Mouse (Mus musculus) stomach, postnatal 0 days (tissue): ENCODE measurements at regions not wholly inside any gene's neighbourhood (a gene's known extent, or its start where the extent isn't known, plus 50 kb on each side); places are given as distances from the start of the nearest gene placed in this dataset.

Experiments
- ATAC-seq: fragments of 200-750 bp; cut with Nextera tagmentation; 2 replicates; pipeline ENCODE4 v1.8.0; 2017; ENCODE audit not compliant: low FRiP score, low TSS enrichment
- DNase-seq: peaks from one replicate; pipeline ENCODE4 v3.0.0-alpha.2; 2016; ENCODE audit warnings: low spot score
- H3K27ac ChIP-seq: fragments of 300-500 bp; sonication (generic); replicated peaks from 2 replicates; pipeline ENCODE4 v1.5.1; 2014; ENCODE audit warnings: mild to moderate bottlenecking, control low read depth
- H3K27me3 ChIP-seq: fragments of 300-500 bp; sonication (generic); 2 replicates; pipeline ENCODE4 v1.6.1; 2014; ENCODE audit warnings: low read length; ENCODE audit not compliant: control insufficient read depth, insufficient read depth
- H3K36me3 ChIP-seq: fragments of 300-500 bp; sonication (generic); 2 replicates; pipeline ENCODE4 v1.6.1; 2014; ENCODE audit warnings: low read length, mixed read lengths; ENCODE audit not compliant: control insufficient read depth, insufficient read depth
- H3K4me1 ChIP-seq: fragments of 300-500 bp; sonication (generic); replicated peaks from 2 replicates; pipeline ENCODE4 v1.6.1; 2014; ENCODE audit warnings: antibody characterized with exemption; ENCODE audit not compliant: control insufficient read depth, insufficient read depth
- H3K4me2 ChIP-seq: fragments of 300-500 bp; sonication (generic); replicated peaks from 2 replicates; pipeline ENCODE4 v1.6.1; 2014; ENCODE audit warnings: low read depth, mild to moderate bottlenecking, control low read depth, moderate library complexity
- H3K4me3 ChIP-seq: fragments of 300-500 bp; sonication (generic); 2 replicates; pipeline ENCODE4 v1.5.1; 2014; ENCODE audit warnings: low read depth, low read length, control low read depth
- H3K9ac ChIP-seq: fragments of 300-500 bp; sonication (generic); 2 replicates; pipeline ENCODE4 v1.6.1; 2014; ENCODE audit warnings: mild to moderate bottlenecking, low read length, control low read depth, mixed read lengths
- H3K9me3 ChIP-seq: fragments of 300-500 bp; sonication (generic); 2 replicates; pipeline ENCODE4 v1.6.1; 2016; ENCODE audit warnings: low read length; ENCODE audit not compliant: control insufficient read depth
- CTCF ChIP-seq: IDR thresholded peaks from 2 replicates; pipeline ENCODE4 v1.5.1; 2016; ENCODE audit warnings: antibody characterized with exemption, low read depth, mild to moderate bottlenecking, moderate library complexity
- EP300 ChIP-seq: optimal IDR thresholded peaks from 2 replicates; pipeline ENCODE3; 2016; ENCODE audit warnings: antibody characterized with exemption
- WGBS: fragments of 180-500 bp; shearing (Covaris S2); extraction: QIAGEN DNeasy Blood & Tissue Kit; methylation state at CpG from one replicate; pipeline ENCODE4 v1.1.7; 2014; 5-methylcytosine and 5-hydroxymethylcytosine counted together

DNA sequence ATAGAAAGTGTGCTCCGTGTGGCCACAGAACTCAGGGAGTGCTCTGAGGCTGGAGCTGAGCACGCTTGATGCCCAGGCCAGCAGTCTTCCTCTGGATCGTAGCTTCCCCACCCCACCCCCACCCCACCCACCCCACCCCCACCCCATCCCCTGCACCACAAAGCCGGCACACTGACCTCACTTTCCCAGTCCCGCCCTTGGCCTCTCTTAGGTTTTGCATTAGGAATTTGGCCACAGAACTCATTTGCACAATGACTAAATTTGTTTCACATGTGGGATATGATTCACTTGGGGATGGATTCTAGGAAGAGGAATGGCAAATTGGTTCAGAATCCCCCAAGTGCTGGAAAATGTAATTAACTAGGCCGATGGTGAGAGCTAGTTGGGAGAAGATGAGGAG, 94.3 kb downstream of the Tmx1 start:
- no peak overlapping the region for H3K9ac ChIP-seq
- 52% methylated on average over 6 of the region's 6 CpGs for WGBS
- no peak overlapping the region for H3K4me3 ChIP-seq
- no peaks in the 10 kb centered on the region for H3K27me3 ChIP-seq
- ATAC-seq: peak; percentile 26; the same call in 1 of the 2 replicates
- no peak for DNase-seq
- TF ChIP-seq EP300 (no peak), CTCF (no peak)
- 0 out of 2 replicates have a peak, but pooled peaks cover 3% of the 10 kb centered on the region for H3K9me3 ChIP-seq
- no peak overlapping the region for H3K4me2 ChIP-seq
- no peaks in the 10 kb centered on the region for H3K36me3 ChIP-seq
- H3K27ac ChIP-seq: no peak overlapping the region
- peaks cover 4% of the 10 kb centered on the region; the same call in 1 of the 2 replicates for H3K4me1 ChIP-seq

DNA sequence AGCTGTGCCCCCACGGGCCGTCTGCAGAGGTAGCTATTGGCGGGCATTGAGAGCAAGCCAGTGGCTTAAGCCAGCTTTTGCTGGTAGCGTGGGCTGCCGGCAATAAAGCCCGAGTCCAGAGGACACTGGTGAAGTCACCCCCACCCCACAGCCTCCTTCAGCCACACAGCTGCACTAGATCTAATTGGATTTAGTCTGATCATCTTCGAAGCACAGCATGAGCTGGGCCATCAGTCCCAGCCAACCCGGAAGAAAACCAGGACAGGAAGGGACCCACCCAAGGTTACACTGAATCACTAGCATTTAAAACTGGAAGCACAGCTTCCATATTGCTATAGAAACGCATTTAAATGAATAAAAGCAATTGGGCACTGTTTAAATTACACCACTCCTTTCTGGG, 96.4 kb downstream of the Tmx1 start:
- no peak for DNase-seq
- Histone ChIP-seq H3K4me2 (no peak overlapping the region), H3K27me3 (no peaks in the 10 kb centered on the region), H3K36me3 (no peaks in the 10 kb centered on the region), H3K9ac (no peak overlapping the region), H3K4me1 (peaks cover 4% of the 10 kb centered on the region; the same call in 1 of the 2 replicates), H3K27ac (peak overlapping the region; percentile 61; the same call in 1 of the 2 replicates), H3K4me3 (no peak overlapping the region), H3K9me3 (0 out of 2 replicates have a peak, but pooled peaks cover 3% of the 10 kb centered on the region)
- 0 out of 2 replicates have a peak, but pooled peaks have one; percentile 30 for ATAC-seq
- WGBS: 73% methylated on average over 9 of the region's 9 CpGs
- TF ChIP-seq CTCF: no peak

DNA sequence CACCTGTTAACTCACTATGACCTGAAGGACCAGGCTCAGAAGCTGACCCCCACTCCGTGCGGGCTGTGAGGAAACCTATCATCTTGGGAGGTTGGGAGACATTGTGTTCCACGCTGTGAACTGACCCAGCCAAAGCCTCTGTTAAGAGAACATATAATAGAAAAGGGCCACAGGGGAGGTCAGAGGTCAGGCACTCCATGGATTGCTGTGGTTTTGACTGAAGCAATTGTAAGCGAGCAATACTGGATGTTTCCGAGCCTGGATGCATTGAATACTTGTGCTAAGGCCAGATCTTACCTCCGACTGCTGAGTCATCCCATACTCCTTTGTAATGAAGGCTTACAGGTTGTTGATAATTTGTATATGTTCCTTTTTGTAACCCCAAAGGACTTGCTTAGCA, 101.0 kb downstream of the Tmx1 start:
- Histone ChIP-seq H3K9me3 (0 out of 2 replicates have a peak, but pooled peaks cover 3% of the 10 kb centered on the region), H3K4me2 (no peak overlapping the region), H3K36me3 (no peaks in the 10 kb centered on the region), H3K9ac (no peak overlapping the region), H3K27me3 (no peaks in the 10 kb centered on the region), H3K27ac (no peak overlapping the region), H3K4me1 (no peaks in the 10 kb centered on the region; the same call in none of the 2 replicates), H3K4me3 (no peak overlapping the region)
- TF ChIP-seq EP300 (no peak), CTCF (no peak)
- ATAC-seq (no peak), DNase-seq (no peak)
- 75% methylated on average over 6 of the region's 6 CpGs for WGBS

DNA sequence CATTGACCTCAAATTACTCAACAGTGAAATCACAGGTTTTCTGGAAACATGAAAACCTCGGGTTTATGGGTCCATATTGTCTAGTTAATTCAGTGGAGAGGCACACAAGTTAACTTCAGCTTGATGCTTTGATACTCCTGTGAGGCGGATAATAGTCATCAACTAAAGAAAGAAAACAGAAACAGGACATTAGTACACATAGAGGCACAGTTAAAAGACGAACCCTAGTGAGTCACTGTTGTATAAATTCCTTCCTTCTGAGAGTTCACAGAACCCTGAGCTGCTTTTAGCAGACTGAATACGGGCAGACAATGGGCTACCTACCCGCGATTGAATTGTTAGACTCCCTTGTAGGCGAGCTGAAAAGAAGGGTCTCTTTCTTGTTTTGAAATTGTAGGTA, 101.7 kb downstream of the Tmx1 start:
- ATAC-seq (peak; percentile 28; the same call in 1 of the 2 replicates), DNase-seq (no peak)
- no peak overlapping the region for H3K4me2 ChIP-seq
- no peaks in the 10 kb centered on the region for H3K36me3 ChIP-seq
- 56% methylated on average over 7 of the region's 7 CpGs for WGBS
- no peak overlapping the region for H3K4me3 ChIP-seq
- peak overlapping the region; percentile 56; the same call in 1 of the 2 replicates for H3K27ac ChIP-seq
- H3K9ac ChIP-seq: no peak overlapping the region
- no peaks in the 10 kb centered on the region for H3K27me3 ChIP-seq
- TF ChIP-seq CTCF (no peak), EP300 (no peak)
- no peaks in the 10 kb centered on the region; the same call in none of the 2 replicates for H3K4me1 ChIP-seq
- 0 out of 2 replicates have a peak, but pooled peaks cover 3% of the 10 kb centered on the region for H3K9me3 ChIP-seq

DNA sequence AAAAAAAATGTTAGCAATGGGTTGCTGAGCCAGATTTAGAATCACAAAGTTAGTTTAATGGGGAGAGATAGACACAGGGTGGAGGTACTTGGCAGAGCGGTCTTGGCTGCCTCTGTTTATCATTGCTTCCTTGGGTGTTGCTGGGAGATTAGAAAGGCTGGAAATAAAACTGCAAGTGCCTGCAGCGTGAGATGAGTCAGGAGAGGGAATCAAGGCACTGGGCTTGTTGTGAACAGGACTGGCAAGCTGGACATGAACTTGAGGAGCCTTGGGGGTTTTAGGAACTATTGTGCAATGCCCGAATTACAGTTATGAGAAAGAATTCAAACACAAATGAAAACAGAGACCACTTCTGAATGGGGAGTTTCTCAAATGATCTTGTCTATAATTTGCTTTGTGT, 102.8 kb downstream of the Tmx1 start:
- Histone ChIP-seq H3K27me3 (no peaks in the 10 kb centered on the region), H3K4me1 (no peaks in the 10 kb centered on the region; the same call in none of the 2 replicates), H3K9me3 (0 out of 2 replicates have a peak, but pooled peaks cover 3% of the 10 kb centered on the region), H3K9ac (no peak overlapping the region), H3K4me3 (no peak overlapping the region), H3K36me3 (no peaks in the 10 kb centered on the region), H3K27ac (peak overlapping the region; percentile 26; the same call in 1 of the 2 replicates), H3K4me2 (no peak overlapping the region)
- WGBS: 28% methylated on average over 3 of the region's 3 CpGs
- ATAC-seq (peak; percentile 73; the same call in 1 of the 2 replicates), DNase-seq (no peak)
- TF ChIP-seq CTCF: no peak
- peak; percentile 74 for TF ChIP-seq EP300

DNA sequence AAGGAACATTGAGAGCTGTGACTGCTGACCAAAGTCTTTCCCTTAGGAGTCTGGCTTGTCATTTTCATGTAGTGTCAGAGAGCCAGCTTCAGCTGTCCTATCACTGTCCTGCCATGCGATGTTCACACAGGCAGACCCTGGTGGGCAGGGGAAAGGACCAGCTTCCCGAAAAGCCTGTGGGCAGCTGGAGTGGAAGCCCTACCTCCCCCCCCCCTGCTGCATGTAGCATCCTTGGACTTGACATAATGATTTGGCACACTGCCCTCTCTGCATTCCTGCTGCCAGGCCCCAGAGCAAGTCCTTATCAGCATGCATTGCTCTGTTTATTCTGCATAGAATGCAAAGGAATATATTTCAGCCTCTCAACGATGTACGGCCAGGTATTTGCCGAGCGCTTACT, 103.9 kb downstream of the Tmx1 start:
- Histone ChIP-seq H3K4me3 (no peak overlapping the region), H3K4me1 (no peaks in the 10 kb centered on the region; the same call in none of the 2 replicates), H3K9me3 (no peaks in the 10 kb centered on the region), H3K4me2 (no peak overlapping the region), H3K27me3 (no peaks in the 10 kb centered on the region), H3K27ac (no peak overlapping the region), H3K36me3 (no peaks in the 10 kb centered on the region), H3K9ac (no peak overlapping the region)
- ATAC-seq: no peak
- 59% methylated on average over 6 of the region's 6 CpGs for WGBS
- no peak for DNase-seq
- TF ChIP-seq EP300: no peak
- TF ChIP-seq CTCF: no peak
